Mouse (Mus musculus) stomach, embryonic 14.5 days (tissue): ENCODE results near the gene Nthl1. TPM values are rescaled to one million over a fixed set of nuclear protein-coding genes. Genes with fewer than 3 reads are reported as not detected.

ENCODE experiments used
- ATAC-seq: fragments of 200-750 bp; cut with Nextera tagmentation; 2 replicates; pipeline ENCODE4 v1.8.0; 2017; ENCODE audit warnings: low read depth, moderate TSS enrichment; ENCODE audit not compliant: insufficient number of reproducible peaks, insufficient read depth, low FRiP score
- H3K27ac ChIP-seq: fragments of 300-500 bp; sonication (generic); 2 replicates; pipeline ENCODE4 v1.5.1; 2014; ENCODE audit warnings: mild to moderate bottlenecking, low read length, moderate library complexity, mixed read lengths
- H3K27me3 ChIP-seq: fragments of 300-500 bp; sonication (generic); 2 replicates; pipeline ENCODE4 v1.6.1; 2014; ENCODE audit warnings: low read length, control low read depth, mixed read lengths; ENCODE audit not compliant: control insufficient read depth, insufficient read depth
- H3K36me3 ChIP-seq: fragments of 300-500 bp; sonication (generic); 2 replicates; pipeline ENCODE4 v1.6.1; 2014; ENCODE audit warnings: mild to moderate bottlenecking, control low read depth, low read length, moderate library complexity, mixed read lengths; ENCODE audit not compliant: control insufficient read depth, insufficient read depth
- H3K4me1 ChIP-seq: fragments of 300-500 bp; sonication (generic); 2 replicates; pipeline ENCODE4 v1.6.1; 2014; ENCODE audit warnings: low read length, control low read depth, mixed read lengths; ENCODE audit not compliant: control insufficient read depth, insufficient read depth
- H3K4me2 ChIP-seq: fragments of 300-500 bp; sonication (generic); replicated peaks from 2 replicates; pipeline ENCODE4 v1.6.1; 2014; ENCODE audit warnings: low read depth, low read length, control low read depth
- H3K4me3 ChIP-seq: fragments of 300-500 bp; sonication (generic); 2 replicates; pipeline ENCODE4 v1.5.1; 2014; ENCODE audit warnings: low read depth, low read length, control low read depth
- H3K9ac ChIP-seq: fragments of 300-500 bp; sonication (generic); replicated peaks from 2 replicates; pipeline ENCODE4 v1.6.1; 2014; ENCODE audit warnings: low read depth, mild to moderate bottlenecking, control low read depth, low read length, moderate library complexity, mixed read lengths
- H3K9me3 ChIP-seq: fragments of 300-500 bp; sonication (generic); 2 replicates; pipeline ENCODE4 v1.6.1; 2016; ENCODE audit warnings: low read depth, low read length, control low read depth; ENCODE audit not compliant: control insufficient read depth
- WGBS: fragments of 180-500 bp; shearing (Covaris S2); extraction: QIAGEN DNeasy Blood & Tissue Kit; methylation state at CpG from one replicate; pipeline ENCODE4 v1.1.7; 2014; 5-methylcytosine and 5-hydroxymethylcytosine counted together
- polyA plus RNA-seq: library from polyadenylated mRNA; unstranded; fragments of >200 nt; fragmentation: Nextera tagmentation; extraction: Ambion mirVana; gene quantifications from 2 replicates; pipeline ENCODE4 v1.2.1, GENCODE M21; 2014

Nthl1 gene
- polyA plus RNA-seq, 1 experiment from 2014 or later: 18.1 TPM

DNA sequence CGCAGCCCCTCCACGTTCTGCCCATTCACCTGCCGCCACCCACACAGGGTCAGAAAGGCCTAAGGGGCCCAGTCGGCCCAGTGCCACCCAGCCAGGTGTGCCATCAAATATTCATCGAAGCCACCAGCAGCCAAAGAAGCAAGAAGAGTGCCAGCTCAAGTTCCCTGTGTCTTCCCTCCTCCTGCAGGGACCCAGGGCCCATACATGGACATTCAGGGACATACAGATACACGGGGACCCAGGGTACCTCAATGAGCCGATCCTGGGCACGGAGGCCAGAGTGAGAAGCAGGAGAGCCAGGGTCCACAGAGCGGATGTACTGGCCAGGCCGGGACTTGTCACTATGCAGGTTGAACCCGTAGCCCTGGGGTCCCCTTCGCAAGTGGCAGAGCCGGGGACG lies 9.5 kb downstream of the Nthl1 start:
- H3K4me1 ChIP-seq: peaks cover 36% of the 10 kb centered on the region
- no peak overlapping the region for H3K4me3 ChIP-seq
- WGBS: 90% methylated on average over 14 of the region's 14 CpGs
- no peak for ATAC-seq
- H3K27ac ChIP-seq: no peak overlapping the region
- no peaks in the 10 kb centered on the region for H3K27me3 ChIP-seq
- peaks cover 9% of the 10 kb centered on the region; the same call in 1 of the 2 replicates for H3K36me3 ChIP-seq
- H3K4me2 ChIP-seq: no peak overlapping the region
- no peaks in the 10 kb centered on the region for H3K9me3 ChIP-seq
- H3K9ac ChIP-seq: no peak overlapping the region

DNA sequence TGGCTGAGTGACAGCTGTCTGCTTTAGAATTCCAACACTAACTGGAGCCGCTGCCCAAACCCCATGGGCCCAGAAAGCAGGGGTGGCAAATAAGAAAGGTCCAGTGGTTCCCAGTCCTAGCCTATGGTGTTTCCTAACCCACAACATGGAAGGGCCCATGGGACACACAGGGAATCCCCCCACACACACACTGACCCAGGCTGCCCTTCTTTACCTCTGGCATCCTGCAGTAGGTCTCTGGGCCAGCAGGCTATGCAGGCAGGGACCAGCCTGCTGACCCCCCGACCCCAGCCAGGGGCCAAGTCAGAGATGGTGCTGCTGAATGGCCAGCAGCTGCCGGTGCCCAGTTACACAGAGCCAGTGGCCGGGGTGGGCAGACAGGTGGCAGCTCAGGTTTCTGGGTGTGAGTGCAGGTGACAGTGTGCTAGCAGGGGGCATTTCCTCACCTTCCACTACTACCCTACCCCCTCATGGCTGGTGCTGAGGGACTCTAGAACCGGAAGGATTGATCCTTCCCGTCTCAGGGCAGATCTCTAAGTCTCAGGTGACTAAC lies 10.4 kb downstream of the Nthl1 start:
- Histone ChIP-seq H3K4me1 (peaks cover 36% of the 10 kb centered on the region), H3K9ac (no peak overlapping the region), H3K4me2 (no peak overlapping the region), H3K27ac (no peak overlapping the region), H3K9me3 (no peaks in the 10 kb centered on the region), H3K4me3 (no peak overlapping the region), H3K36me3 (peaks cover 9% of the 10 kb centered on the region; the same call in 1 of the 2 replicates), H3K27me3 (no peaks in the 10 kb centered on the region)
- ATAC-seq: no peak
- 65% methylated on average over 6 of the region's 6 CpGs for WGBS

DNA sequence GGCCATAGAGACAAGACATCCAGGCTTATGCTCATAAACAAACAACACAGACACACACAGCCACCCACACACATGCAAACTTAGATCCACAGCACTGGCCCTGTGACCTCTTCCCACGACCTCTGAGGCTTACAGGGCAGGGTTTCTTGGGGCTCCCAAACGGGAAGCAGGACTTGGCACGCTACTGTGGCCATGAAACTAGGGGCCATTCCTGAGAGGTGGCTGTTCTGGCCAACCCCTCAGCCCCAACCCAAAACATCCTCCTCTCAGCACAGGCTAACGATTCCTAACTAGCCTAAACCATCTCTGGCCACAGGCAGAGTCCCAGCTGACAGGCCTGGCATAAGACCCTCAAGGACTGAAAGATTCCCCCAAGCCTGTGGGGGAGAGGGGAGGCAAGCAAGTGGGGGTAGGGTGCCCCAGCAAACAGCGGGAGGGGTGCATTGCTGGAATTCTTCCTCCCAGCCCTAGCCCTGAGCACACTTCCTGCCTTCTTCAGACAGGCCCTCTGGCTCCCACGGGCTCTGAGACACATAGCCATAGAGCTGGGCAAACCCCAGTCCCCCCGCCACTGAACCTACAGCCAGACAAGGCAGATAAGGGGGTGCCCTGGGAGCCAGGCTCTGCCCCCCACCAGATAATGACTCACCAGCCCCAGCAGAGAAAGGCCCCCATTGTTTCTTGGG lies 11.7 kb downstream of the Nthl1 start:
- H3K27me3 ChIP-seq: no peaks in the 10 kb centered on the region
- 36% methylated on average over 7 of the region's 7 CpGs for WGBS
- H3K9ac ChIP-seq: peak overlapping the region; percentile 14; the same call in 1 of the 2 replicates
- no peak; the same call in 1 of the 2 replicates for ATAC-seq
- H3K9me3 ChIP-seq: no peaks in the 10 kb centered on the region
- no peak overlapping the region for H3K4me3 ChIP-seq
- peaks cover 32% of the 10 kb centered on the region for H3K4me1 ChIP-seq
- H3K27ac ChIP-seq: peak overlapping the region; percentile 80
- H3K36me3 ChIP-seq: peaks cover 8% of the 10 kb centered on the region; the same call in 1 of the 2 replicates
- 0 out of 2 replicates have a peak overlapping the region, but pooled peaks have one; percentile 10 for H3K4me2 ChIP-seq

GRCm38 (mm10) chr17:24644875-24645721 lies 12.6 kb downstream of the Nthl1 start:
- Histone ChIP-seq H3K4me2 (no peak overlapping the region), H3K4me1 (peaks cover 29% of the 10 kb centered on the region), H3K4me3 (no peak overlapping the region), H3K9ac (peak overlapping the region; percentile 14; the same call in 1 of the 2 replicates), H3K9me3 (no peaks in the 10 kb centered on the region), H3K27me3 (no peaks in the 10 kb centered on the region), H3K36me3 (peaks cover 3% of the 10 kb centered on the region; the same call in 1 of the 2 replicates), H3K27ac (peak overlapping the region; percentile 80)
- no peak for ATAC-seq
- WGBS: 75% methylated on average over 9 of the region's 9 CpGs

GRCm38 (mm10) chr17:24645916-24646315 lies 13.4 kb downstream of the Nthl1 start:
- no peaks in the 10 kb centered on the region for H3K9me3 ChIP-seq
- ATAC-seq: no peak
- no peaks in the 10 kb centered on the region for H3K27me3 ChIP-seq
- 76% methylated on average over 3 of the region's 3 CpGs for WGBS
- peaks cover 32% of the 10 kb centered on the region for H3K4me1 ChIP-seq
- H3K9ac ChIP-seq: no peak overlapping the region
- peaks cover 3% of the 10 kb centered on the region; the same call in 1 of the 2 replicates for H3K36me3 ChIP-seq
- no peak overlapping the region for H3K4me2 ChIP-seq
- H3K4me3 ChIP-seq: no peak overlapping the region
- H3K27ac ChIP-seq: peak overlapping the region; percentile 80

GRCm38 (mm10) chr17:24646381-24646780 lies 13.9 kb downstream of the Nthl1 start:
- H3K36me3 ChIP-seq: peaks cover 3% of the 10 kb centered on the region; the same call in 1 of the 2 replicates
- no peak overlapping the region for H3K9ac ChIP-seq
- no peak overlapping the region for H3K4me3 ChIP-seq
- H3K9me3 ChIP-seq: no peaks in the 10 kb centered on the region
- H3K27ac ChIP-seq: no peak overlapping the region
- no peak for ATAC-seq
- no peaks in the 10 kb centered on the region for H3K27me3 ChIP-seq
- WGBS: 87% methylated on average over 4 of the region's 4 CpGs
- H3K4me2 ChIP-seq: no peak overlapping the region
- H3K4me1 ChIP-seq: peaks cover 32% of the 10 kb centered on the region

GRCm38 (mm10) chr17:24647493-24647892 lies 15.0 kb downstream of the Nthl1 start:
- H3K9me3 ChIP-seq: no peaks in the 10 kb centered on the region
- no peak overlapping the region for H3K9ac ChIP-seq
- H3K27ac ChIP-seq: no peak overlapping the region
- no peak overlapping the region for H3K4me3 ChIP-seq
- 83% methylated on average over 11 of the region's 11 CpGs for WGBS
- no peaks in the 10 kb centered on the region for H3K27me3 ChIP-seq
- no peak for ATAC-seq
- H3K36me3 ChIP-seq: peaks cover 3% of the 10 kb centered on the region; the same call in 1 of the 2 replicates
- H3K4me2 ChIP-seq: 0 out of 2 replicates have a peak overlapping the region, but pooled peaks have one; percentile 14
- peaks cover 32% of the 10 kb centered on the region for H3K4me1 ChIP-seq

DNA sequence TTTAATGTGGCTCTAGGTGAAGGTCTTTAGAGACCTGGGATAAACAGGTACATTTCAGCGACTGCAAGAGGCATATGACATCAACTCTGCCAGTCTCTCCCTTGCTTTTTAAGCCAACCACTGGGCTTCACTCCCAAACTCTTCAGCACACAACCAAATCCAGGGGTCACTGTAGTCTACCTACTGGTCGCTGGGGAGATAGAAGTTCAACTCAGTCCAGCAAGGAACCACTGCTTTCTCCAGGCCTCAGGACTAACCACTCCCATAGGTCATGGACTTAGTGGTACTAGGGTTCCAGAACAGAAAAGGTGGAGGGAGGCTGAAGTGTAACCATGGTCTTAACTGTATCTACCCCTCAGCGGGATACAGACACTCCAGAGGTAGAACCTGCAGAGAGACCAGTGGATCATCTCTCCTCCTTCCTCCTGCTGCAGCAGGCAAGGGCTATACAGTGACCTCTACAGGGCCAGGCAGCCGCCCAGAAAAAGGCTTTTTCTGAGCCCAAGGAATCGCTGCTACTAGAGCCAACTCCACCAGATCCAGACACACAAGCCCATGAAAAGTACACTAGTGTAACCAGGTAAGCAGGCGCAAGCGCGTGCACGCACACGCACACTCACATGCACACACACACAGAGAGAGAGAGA lies 16.4 kb downstream of the Nthl1 start:
- no peak for ATAC-seq
- H3K4me3 ChIP-seq: peak overlapping the region; percentile 72
- peaks cover 30% of the 10 kb centered on the region for H3K4me1 ChIP-seq
- no peak overlapping the region for H3K9ac ChIP-seq
- H3K27ac ChIP-seq: no peak overlapping the region
- H3K4me2 ChIP-seq: peak overlapping the region; percentile 97
- no peaks in the 10 kb centered on the region for H3K27me3 ChIP-seq
- H3K36me3 ChIP-seq: peaks cover 3% of the 10 kb centered on the region; the same call in 1 of the 2 replicates
- H3K9me3 ChIP-seq: no peaks in the 10 kb centered on the region
- 76% methylated on average over 10 of the region's 10 CpGs for WGBS
